Mouse (Mus musculus): ENCODE results near the gene Olfr1346. TPM values are rescaled to one million over a fixed set of nuclear protein-coding genes. Genes with fewer than 3 reads are reported as not detected.

The Olfr1346 gene
- polyA plus RNA-seq, 1 experiment from 2014 or later = not detected

GRCm38 (mm10) chr7:6486841-6487240 is 19.9 kb downstream of the Olfr1346 start, which contains the start of gene Olfr5:
Olfr5 (minus strand) TSS chr7:6486941.
- Histone ChIP-seq H3K4me1 (ENCODE audit: control insufficient read depth, insufficient read depth, low read length) (no peaks in the 10 kb centered on the region), H3K4me2 (ENCODE audit: low read depth, low read length) (no peak within 1 kb of the TSS), H3K9me3 (ENCODE audit: control insufficient read depth, low read length) (no peaks in the 10 kb centered on the region), H3K4me3 (ENCODE audit: low read depth, low read length) (no peak within 1 kb of the TSS), H3K27me3 (ENCODE audit: control insufficient read depth, insufficient read depth, low read length) (no peaks in the 10 kb centered on the region), H3K9ac (replicated peaks; ENCODE audit: low read depth, low read length) (no peak within 1 kb of the TSS), H3K36me3 (ENCODE audit: control insufficient read depth, insufficient read depth, low read length) (no peaks in the 10 kb centered on the region), H3K27ac (ENCODE audit: low read depth, low read length) (no peak within 1 kb of the TSS)
- ATAC-seq (ENCODE audit: low read depth) = no peak
- WGBS = 39% methylated on average over 2 of the region's 2 CpGs

GRCm38 (mm10) chr7:6499655-6500054 is 32.8 kb downstream of the Olfr1346 start, which contains the start of gene Olfr1347:
Olfr1347 (minus strand) TSS chr7:6499755.
- no peaks in the 10 kb centered on the region for H3K27me3 ChIP-seq (ENCODE audit: control insufficient read depth, insufficient read depth, low read length)
- no peaks in the 10 kb centered on the region for H3K9me3 ChIP-seq (ENCODE audit: control insufficient read depth, low read length)
- no peaks in the 10 kb centered on the region for H3K4me1 ChIP-seq (ENCODE audit: control insufficient read depth, insufficient read depth, low read length)
- 41% methylated on average over 1 of the region's 1 CpGs for WGBS
- H3K27ac ChIP-seq (ENCODE audit: low read depth, low read length) = no peak within 1 kb of the TSS
- ATAC-seq (ENCODE audit: low read depth) = no peak
- no peak within 1 kb of the TSS for H3K9ac ChIP-seq (replicated peaks; ENCODE audit: low read depth, low read length)
- no peak within 1 kb of the TSS for H3K4me2 ChIP-seq (ENCODE audit: low read depth, low read length)
- H3K4me3 ChIP-seq (ENCODE audit: low read depth, low read length) = no peak within 1 kb of the TSS
- no peaks in the 10 kb centered on the region for H3K36me3 ChIP-seq (ENCODE audit: control insufficient read depth, insufficient read depth, low read length)

GRCm38 (mm10) chr7:6508648-6509047 is 41.7 kb downstream of the Olfr1346 start, which contains the start of gene Olfr1348:
Olfr1348 (minus strand) TSS chr7:6508748.
- no peaks in the 10 kb centered on the region for H3K4me1 ChIP-seq (ENCODE audit: control insufficient read depth, insufficient read depth, low read length)
- H3K4me3 ChIP-seq (ENCODE audit: low read depth, low read length) = no peak within 1 kb of the TSS
- no peaks in the 10 kb centered on the region for H3K27me3 ChIP-seq (ENCODE audit: control insufficient read depth, insufficient read depth, low read length)
- H3K4me2 ChIP-seq (ENCODE audit: low read depth, low read length) = no peak within 1 kb of the TSS
- ATAC-seq (ENCODE audit: low read depth) = no peak
- H3K36me3 ChIP-seq (ENCODE audit: control insufficient read depth, insufficient read depth, low read length) = no peaks in the 10 kb centered on the region
- no peaks in the 10 kb centered on the region for H3K9me3 ChIP-seq (ENCODE audit: control insufficient read depth, low read length)
- H3K27ac ChIP-seq (ENCODE audit: low read depth, low read length) = no peak within 1 kb of the TSS
- no peak within 1 kb of the TSS for H3K9ac ChIP-seq (replicated peaks; ENCODE audit: low read depth, low read length)
- WGBS = 94% methylated on average over 1 of the region's 1 CpGs

- H3K27me3 ChIP-seq (ENCODE audit: control insufficient read depth, insufficient read depth, low read length) = no peaks in the 10 kb centered on the region
- ATAC-seq (ENCODE audit: low read depth) = no peak
- no peak overlapping the region for H3K4me2 ChIP-seq (ENCODE audit: low read depth, low read length)
- H3K36me3 ChIP-seq (ENCODE audit: control insufficient read depth, insufficient read depth, low read length) = no peaks in the 10 kb centered on the region
- no peak overlapping the region for H3K9ac ChIP-seq (replicated peaks; ENCODE audit: low read depth, low read length)
- no peaks in the 10 kb centered on the region for H3K4me1 ChIP-seq (ENCODE audit: control insufficient read depth, insufficient read depth, low read length)
- H3K9me3 ChIP-seq (ENCODE audit: control insufficient read depth, low read length) = peaks cover 1% of the 10 kb centered on the region; the same call in 1 of the 2 replicates
- 63% methylated on average over 1 of the region's 1 CpGs for WGBS
- H3K27ac ChIP-seq (ENCODE audit: low read depth, low read length) = no peak overlapping the region
- H3K4me3 ChIP-seq (ENCODE audit: low read depth, low read length) = no peak overlapping the region
These were observed 54.8 kb downstream of the Olfr1346 start for GRCm38 (mm10) chr7:6521666-6522065.

- H3K27ac ChIP-seq (ENCODE audit: low read depth, low read length) = no peak within 1 kb of the TSS
- H3K4me3 ChIP-seq (ENCODE audit: low read depth, low read length) = no peak within 1 kb of the TSS
- no peak within 1 kb of the TSS for H3K9ac ChIP-seq (replicated peaks; ENCODE audit: low read depth, low read length)
- H3K9me3 ChIP-seq (ENCODE audit: control insufficient read depth, low read length) = no peaks in the 10 kb centered on the region
- no peaks in the 10 kb centered on the region for H3K36me3 ChIP-seq (ENCODE audit: control insufficient read depth, insufficient read depth, low read length)
- no peaks in the 10 kb centered on the region for H3K4me1 ChIP-seq (ENCODE audit: control insufficient read depth, insufficient read depth, low read length)
- WGBS = 84% methylated on average over 5 of the region's 5 CpGs
- H3K4me2 ChIP-seq (ENCODE audit: low read depth, low read length) = no peak within 1 kb of the TSS
- H3K27me3 ChIP-seq (ENCODE audit: control insufficient read depth, insufficient read depth, low read length) = no peaks in the 10 kb centered on the region
- ATAC-seq (ENCODE audit: low read depth) = no peak
These were observed 55.9 kb downstream of the Olfr1346 start, which contains the start of gene Olfr1349 for GRCm38 (mm10) chr7:6522850-6523249. Olfr1349 (minus strand) TSS chr7:6522950.

GRCm38 (mm10) chr7:6525001-6525400 is 58.1 kb downstream of the Olfr1346 start:
- Histone ChIP-seq H3K4me2 (ENCODE audit: low read depth, low read length) (no peak overlapping the region), H3K4me3 (ENCODE audit: low read depth, low read length) (no peak overlapping the region), H3K9ac (replicated peaks; ENCODE audit: low read depth, low read length) (no peak overlapping the region), H3K27ac (ENCODE audit: low read depth, low read length) (no peak overlapping the region), H3K36me3 (ENCODE audit: control insufficient read depth, insufficient read depth, low read length) (no peaks in the 10 kb centered on the region), H3K27me3 (ENCODE audit: control insufficient read depth, insufficient read depth, low read length) (no peaks in the 10 kb centered on the region), H3K9me3 (ENCODE audit: control insufficient read depth, low read length) (no peaks in the 10 kb centered on the region; the same call in 1 of the 2 replicates), H3K4me1 (ENCODE audit: control insufficient read depth, insufficient read depth, low read length) (no peaks in the 10 kb centered on the region)
- ATAC-seq (ENCODE audit: low read depth) = no peak
- whole genome bisulfite sequencing = 64% methylated on average over 3 of the region's 3 CpGs

- Histone ChIP-seq H3K4me1 (ENCODE audit: control insufficient read depth, insufficient read depth, low read length) (no peaks in the 10 kb centered on the region), H3K27me3 (ENCODE audit: control insufficient read depth, insufficient read depth, low read length) (no peaks in the 10 kb centered on the region), H3K4me2 (ENCODE audit: low read depth, low read length) (no peak overlapping the region), H3K4me3 (ENCODE audit: low read depth, low read length) (no peak overlapping the region), H3K9ac (replicated peaks; ENCODE audit: low read depth, low read length) (no peak overlapping the region), H3K36me3 (ENCODE audit: control insufficient read depth, insufficient read depth, low read length) (no peaks in the 10 kb centered on the region), H3K9me3 (ENCODE audit: control insufficient read depth, low read length) (no peaks in the 10 kb centered on the region; the same call in 1 of the 2 replicates), H3K27ac (ENCODE audit: low read depth, low read length) (no peak overlapping the region)
- WGBS = 68% methylated on average over 5 of the region's 5 CpGs
- no peak for ATAC-seq (ENCODE audit: low read depth)
These were observed 59.2 kb downstream of the Olfr1346 start for GRCm38 (mm10) chr7:6526141-6526540.

Other genes starting within 250 kb of the Olfr1346 start
- gene Zscan5b, start 244.8 kb upstream of the Olfr1346 start, polyA plus RNA-seq (2014; fragmentation: Nextera tagmentation; extraction: Ambion mirVana) = not detected in 2 replicates
- gene Epp13, start 214.4 kb upstream of the Olfr1346 start, polyA plus RNA-seq (2014; fragmentation: Nextera tagmentation; extraction: Ambion mirVana) = not detected in 2 replicates
- gene Zfp667, start 180.5 kb upstream of the Olfr1346 start, polyA plus RNA-seq (2014; fragmentation: Nextera tagmentation; extraction: Ambion mirVana) = 18.1 and 19.8 TPM in 2 replicates
- 15.6 and 17.0 TPM in 2 replicates for gene Zfp583, start 135.8 kb upstream of the Olfr1346 start, polyA plus RNA-seq (2014; fragmentation: Nextera tagmentation; extraction: Ambion mirVana)
- gene Gm3854, start 123.3 kb upstream of the Olfr1346 start, polyA plus RNA-seq (2014; fragmentation: Nextera tagmentation; extraction: Ambion mirVana) = 7.8 and 9.4 TPM in 2 replicates
- 5.0 and 6.1 TPM in 2 replicates for gene Zfp78, start 103.8 kb upstream of the Olfr1346 start, polyA plus RNA-seq (2014; fragmentation: Nextera tagmentation; extraction: Ambion mirVana)
- 17.8 and 19.7 TPM in 2 replicates for gene Zfp28, start 83.8 kb upstream of the Olfr1346 start, polyA plus RNA-seq (2014; fragmentation: Nextera tagmentation; extraction: Ambion mirVana)
- 6.7 and 9.4 TPM in 2 replicates for gene Smim17, start 68.4 kb upstream of the Olfr1346 start, polyA plus RNA-seq (2014; fragmentation: Nextera tagmentation; extraction: Ambion mirVana)
- gene Gm20715, start 56.8 kb upstream of the Olfr1346 start, polyA plus RNA-seq (2014; fragmentation: Nextera tagmentation; extraction: Ambion mirVana) = 0.12 TPM in 1 of 2 replicates, not detected in the other
- 0.46 and 0.71 TPM in 2 replicates for gene Olfr1344, start 28.4 kb upstream of the Olfr1346 start, polyA plus RNA-seq (2014; fragmentation: Nextera tagmentation; extraction: Ambion mirVana)
- gene Olfr1336, start 10.9 kb upstream of the Olfr1346 start, polyA plus RNA-seq (2014; fragmentation: Nextera tagmentation; extraction: Ambion mirVana) = 0.03 TPM in 1 of 2 replicates, not detected in the other
- not detected in 2 replicates for gene Olfr5, start 19.8 kb downstream of the Olfr1346 start, polyA plus RNA-seq (2014; fragmentation: Nextera tagmentation; extraction: Ambion mirVana)
- gene Olfr1347, start 32.7 kb downstream of the Olfr1346 start, polyA plus RNA-seq (2014; fragmentation: Nextera tagmentation; extraction: Ambion mirVana) = not detected in 2 replicates
- not detected in 2 replicates for gene Olfr1348, start 41.6 kb downstream of the Olfr1346 start, polyA plus RNA-seq (2014; fragmentation: Nextera tagmentation; extraction: Ambion mirVana)
- not detected in 2 replicates for gene Olfr1349, start 55.8 kb downstream of the Olfr1346 start, polyA plus RNA-seq (2014; fragmentation: Nextera tagmentation; extraction: Ambion mirVana)
- not detected in 2 replicates for gene Olfr1350, start 97.7 kb downstream of the Olfr1346 start, polyA plus RNA-seq (2014; fragmentation: Nextera tagmentation; extraction: Ambion mirVana)
- gene Zim1, start 229.3 kb downstream of the Olfr1346 start, polyA plus RNA-seq (2014; fragmentation: Nextera tagmentation; extraction: Ambion mirVana) = 4.6 and 7.6 TPM in 2 replicates